Mouse (Mus musculus) megakaryocyte, embryonic 14.5 days (primary cell): ENCODE results near the gene Serpina6.

ENCODE experiments used
- FLI1 ChIP-seq: IDR thresholded peaks from 2 replicates; pipeline ENCODE4 v1.6.1; 2012; ENCODE audit warnings: low read length, inconsistent platforms, mixed read lengths
- GATA1 ChIP-seq: IDR thresholded peaks from 3 replicates; pipeline ENCODE4 v1.6.1; 2012; ENCODE audit warnings: mixed read lengths, low read length, inconsistent platforms, borderline replicate concordance

DNA sequence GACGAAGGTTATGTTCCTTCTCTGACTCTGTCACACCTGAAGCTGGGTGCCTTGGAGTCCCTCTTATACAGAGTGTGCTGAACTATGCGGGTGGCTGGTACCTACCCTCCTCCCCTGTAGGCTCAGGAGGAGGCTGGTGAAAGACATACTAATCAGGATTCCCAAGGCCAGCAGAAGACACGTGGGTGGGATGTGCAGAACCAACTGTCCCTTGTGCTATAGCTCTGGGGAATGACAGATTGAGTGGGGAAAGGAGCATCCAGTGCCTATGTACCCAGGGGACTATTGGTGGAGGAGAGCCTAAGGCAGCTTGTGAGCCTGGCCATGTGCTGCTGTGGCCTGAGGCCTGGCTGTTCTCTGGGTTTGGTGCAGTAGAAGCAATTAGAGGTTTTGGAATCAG, 29.0 kb upstream of the Serpina6 start:
- no peak for TF ChIP-seq FLI1
- no peak for TF ChIP-seq GATA1
